Mouse (Mus musculus): ENCODE measurements at regions not wholly inside any gene's neighbourhood (a gene's known extent, or its start where the extent isn't known, plus 50 kb on each side); places are given as distances from the start of the nearest gene placed in this dataset.

GRCm38 (mm10) chr9:84178705-84179104 is 253.8 kb downstream of the Bckdhb start:
- DNase-seq (ENCODE audit: low read depth, low spot score), result no peak

DNA sequence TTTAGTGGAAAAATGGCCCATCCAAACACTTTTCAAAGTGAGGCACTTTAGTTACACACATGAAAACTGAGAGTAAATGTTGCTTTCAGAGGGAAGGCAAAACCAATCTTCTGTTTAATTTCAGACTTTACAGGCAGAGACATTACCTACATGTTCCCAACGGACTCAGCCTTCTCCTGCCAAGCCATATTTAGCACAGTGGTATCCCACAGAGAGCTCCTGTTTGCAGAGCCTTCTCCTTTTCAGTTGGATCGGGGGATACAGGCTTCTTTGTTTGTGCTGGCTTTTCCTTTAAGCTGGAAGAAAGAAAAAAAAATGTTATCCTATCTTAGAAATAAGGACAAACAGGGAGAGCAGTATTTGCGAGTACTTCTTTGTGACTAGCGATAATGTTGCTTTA is 254.3 kb downstream of the Bckdhb start:
- no peak for DNase-seq (ENCODE audit: low read depth, low spot score)

- DNase-seq (ENCODE audit: low read depth, low spot score), result no peak
Observed at GRCm38 (mm10) chr9:84183637-84184374, 258.9 kb downstream of the Bckdhb start.

DNA sequence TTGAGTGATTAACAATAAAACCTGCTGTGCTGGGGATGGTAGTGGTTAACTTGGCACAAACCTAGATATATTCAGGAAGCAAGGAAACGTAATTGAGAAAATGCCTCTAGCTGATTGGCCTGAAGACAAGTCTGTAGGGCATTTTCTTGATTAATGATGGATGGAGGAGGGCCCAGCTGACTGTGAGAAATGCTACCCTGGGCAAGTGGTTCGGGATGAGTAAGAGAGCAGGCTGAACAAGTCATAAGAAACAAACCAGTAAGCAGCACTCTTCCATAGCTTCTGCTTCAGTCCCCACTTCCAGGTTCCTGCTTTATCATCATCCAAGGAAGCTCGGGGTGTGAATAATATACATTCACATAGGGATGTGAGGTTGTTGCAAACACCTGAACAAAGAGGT is 262.6 kb downstream of the Bckdhb start:
- DNase-seq (ENCODE audit: low read depth, low spot score), result no peak

DNA sequence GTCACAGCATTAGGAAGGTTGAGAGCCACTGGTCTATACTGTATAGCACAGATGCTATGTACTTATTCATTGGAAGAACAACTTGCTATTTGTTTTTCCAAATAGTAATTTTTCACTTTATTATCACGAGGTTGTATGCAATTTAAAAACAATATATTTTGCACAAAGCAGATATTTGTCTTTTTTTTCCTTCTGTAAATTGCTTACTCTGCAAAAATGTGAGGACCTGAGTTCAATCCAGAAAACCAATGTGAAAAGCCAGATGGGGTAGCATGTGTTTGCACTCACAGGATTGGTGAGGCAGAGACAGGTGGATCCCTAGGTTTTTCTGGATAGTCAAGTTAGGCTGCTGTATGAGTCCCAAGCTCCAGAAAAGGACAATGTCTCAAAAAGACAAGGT is 268.5 kb downstream of the Bckdhb start:
- DNase-seq (ENCODE audit: low read depth, low spot score), result no peak

DNA sequence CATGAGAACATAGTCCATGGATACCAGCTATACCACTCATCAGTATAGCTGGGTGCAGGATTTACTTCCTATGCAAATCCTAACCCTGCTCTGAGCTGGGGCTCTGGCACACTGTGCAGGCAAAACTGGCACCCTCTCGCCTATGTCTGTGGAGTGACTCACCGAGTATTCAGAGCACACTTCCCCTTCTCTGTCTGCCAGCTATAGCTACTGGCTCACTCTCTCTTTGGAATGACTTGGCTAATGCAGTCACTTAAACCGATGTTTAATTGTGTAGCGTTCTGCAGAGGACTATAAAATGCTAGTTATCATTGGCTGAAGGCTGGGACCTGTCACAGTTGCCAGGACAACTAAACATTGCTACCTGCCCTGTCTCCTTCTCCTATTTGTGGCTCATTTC is 269.8 kb downstream of the Bckdhb start:
- no peak for DNase-seq (ENCODE audit: low read depth, low spot score)

DNA sequence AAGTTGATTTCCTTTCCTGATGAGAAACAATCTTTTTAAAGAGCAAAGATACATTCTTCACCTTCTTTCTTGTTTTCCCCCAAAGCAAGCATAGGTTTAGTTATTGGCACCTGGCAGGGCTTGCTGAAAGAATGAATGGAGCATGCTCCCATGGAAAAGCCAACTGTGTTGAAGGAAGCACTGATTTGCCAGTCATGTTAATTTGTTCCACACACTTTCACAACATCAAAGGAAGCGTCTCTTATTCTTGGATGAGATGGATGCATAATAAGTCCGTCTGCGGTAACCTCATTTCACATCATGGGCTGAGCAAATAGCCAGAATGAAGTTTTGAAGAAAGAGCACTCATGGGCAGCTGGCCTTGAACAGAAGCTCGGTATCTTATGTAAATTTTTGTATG is 270.4 kb downstream of the Bckdhb start:
- DNase-seq (ENCODE audit: low read depth, low spot score), result no peak

GRCm38 (mm10) chr9:84200208-84200607 is 275.3 kb downstream of the Bckdhb start:
- DNase-seq (ENCODE audit: low read depth, low spot score), result no peak

DNA sequence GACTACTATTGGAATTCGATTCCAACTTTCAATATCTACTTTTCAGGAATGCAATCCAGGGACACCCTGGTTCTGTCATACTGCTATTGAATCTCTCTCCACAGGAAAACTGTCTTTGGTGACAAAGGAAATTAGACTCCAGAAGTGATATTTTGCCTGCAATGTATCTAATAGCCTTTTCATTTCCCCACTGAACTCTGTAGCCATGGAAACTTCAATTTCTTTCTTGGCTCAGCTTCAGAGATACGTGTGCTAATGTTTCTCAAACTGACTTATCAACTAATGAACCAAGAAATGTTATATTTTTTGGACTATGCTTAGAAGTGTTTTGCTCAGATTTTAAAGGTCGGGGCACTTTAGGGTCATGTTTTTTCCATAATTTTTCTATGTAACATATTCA is 279.1 kb downstream of the Bckdhb start:
- DNase-seq (ENCODE audit: low read depth, low spot score), result no peak

DNA sequence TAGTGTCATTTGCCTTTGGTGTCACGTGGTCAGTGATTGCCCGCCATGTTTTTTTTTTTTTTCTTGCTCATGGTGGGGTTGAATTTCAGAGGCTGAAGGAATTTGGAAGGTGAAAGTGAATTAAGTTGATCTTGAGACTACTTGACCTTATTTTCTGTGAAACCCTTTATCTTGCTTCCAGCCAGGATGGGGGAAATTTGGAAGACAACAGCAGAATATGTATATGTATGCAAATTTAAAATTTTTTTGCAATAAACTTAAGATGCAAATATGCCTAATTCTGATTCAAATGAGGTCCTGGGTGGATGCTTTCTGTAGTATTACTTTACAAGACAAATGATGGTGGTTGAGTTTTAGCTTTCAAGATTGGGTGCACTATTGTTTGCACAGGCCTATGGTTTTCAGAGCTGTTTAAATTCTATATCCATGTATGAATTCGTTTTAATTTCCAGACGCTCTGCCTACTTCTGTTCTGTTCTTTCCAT is 315.6 kb downstream of the Bckdhb start:
- peak; percentile 86 for DNase-seq (ENCODE audit: low read depth, low spot score)

DNA sequence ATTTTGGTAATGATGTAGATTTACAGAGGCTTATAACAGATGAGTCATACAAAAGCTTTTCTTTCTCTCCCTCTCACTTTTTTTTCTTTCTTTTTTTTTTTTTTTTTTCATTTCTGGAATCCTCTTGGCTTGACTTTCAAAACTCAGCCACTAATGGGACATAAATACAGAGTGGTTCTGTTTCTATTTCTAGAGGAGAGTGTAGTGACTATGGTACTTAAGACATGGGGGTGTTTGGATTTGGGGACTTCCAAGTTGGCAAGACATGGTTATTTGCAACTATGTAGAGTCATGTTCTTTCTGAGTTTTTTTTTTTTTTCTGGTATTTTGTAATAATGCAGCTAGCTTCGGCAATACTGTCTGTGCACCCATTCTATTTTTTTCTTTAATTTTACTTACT is 324.8 kb downstream of the Bckdhb start:
- DNase-seq (ENCODE audit: low read depth, low spot score), result no peak

DNA sequence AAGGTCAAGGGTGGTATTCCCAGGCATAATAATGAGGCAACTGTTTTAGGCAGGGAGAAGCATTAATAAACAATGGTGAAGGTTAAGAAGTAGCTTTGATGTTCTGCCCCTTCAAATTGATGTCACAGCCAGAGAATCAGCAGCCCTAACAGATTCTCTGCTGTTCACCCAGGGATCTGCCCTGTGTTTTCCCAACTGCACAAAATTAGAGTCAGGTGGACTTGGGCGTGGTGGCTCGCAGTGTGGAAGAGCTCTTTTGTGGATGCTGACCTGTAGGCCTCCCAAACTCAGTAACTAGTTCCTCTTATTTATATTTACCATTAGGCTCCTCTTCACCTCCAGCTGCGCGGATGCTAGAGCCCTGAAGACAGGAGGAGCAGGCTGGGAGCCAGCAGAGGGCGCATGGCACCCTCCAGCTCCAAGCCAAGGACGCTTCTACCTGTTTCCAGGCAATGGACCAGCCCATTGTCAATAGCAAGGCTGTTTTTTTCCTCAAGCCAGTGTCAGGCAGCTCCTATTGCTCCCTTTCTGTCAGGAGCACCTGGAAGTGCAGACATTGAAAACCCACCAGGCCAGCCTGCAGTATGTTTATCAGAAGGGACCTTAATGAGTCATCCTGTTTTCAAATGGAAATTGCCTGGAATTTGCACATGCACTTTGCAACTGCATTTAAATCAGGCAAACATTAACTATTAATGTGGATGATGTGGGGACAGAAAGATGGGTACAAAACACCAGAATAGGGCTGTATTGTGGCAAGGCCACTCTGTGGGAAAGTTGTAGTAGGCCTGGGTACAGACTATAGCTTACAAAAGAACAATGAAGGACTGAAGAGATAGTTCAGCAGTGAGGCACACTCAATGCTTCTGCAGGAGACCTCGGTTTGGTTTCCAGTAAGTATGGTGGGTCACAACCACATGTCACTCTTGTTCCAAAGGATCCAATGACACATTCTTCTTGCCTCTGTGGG is 328.4 kb downstream of the Bckdhb start:
- DNase-seq (ENCODE audit: low read depth, low spot score), result peak; percentile 94

GRCm38 (mm10) chr9:84258488-84258887 is 333.5 kb downstream of the Bckdhb start:
- no peak for DNase-seq (ENCODE audit: low read depth, low spot score)

DNA sequence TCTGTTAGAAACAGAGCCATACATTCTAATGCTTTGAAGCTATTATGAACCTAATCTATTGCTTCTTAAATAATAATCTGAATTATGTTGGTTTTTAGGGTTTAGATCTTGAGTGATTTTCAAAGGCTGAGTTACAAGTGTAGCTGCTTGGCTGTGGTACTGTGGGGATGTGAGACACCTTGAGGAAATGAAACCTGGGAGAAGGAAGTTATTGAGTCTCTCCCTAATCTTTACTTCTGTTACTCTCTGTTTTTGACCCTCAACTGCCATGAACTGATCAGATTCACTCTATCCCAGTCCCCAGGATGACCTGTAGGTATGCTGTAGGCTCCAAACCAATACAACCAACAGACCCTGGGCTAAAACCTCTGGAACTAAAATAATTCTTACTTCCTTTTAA is 334.8 kb downstream of the Bckdhb start:
- no peak for DNase-seq (ENCODE audit: low read depth, low spot score)

- no peak for DNase-seq (ENCODE audit: low read depth, low spot score)
Observed at GRCm38 (mm10) chr9:84262151-84262550, 337.2 kb downstream of the Bckdhb start.

- no peak for DNase-seq (ENCODE audit: low read depth, low spot score)
Observed at GRCm38 (mm10) chr9:84266974-84267373, 342.0 kb downstream of the Bckdhb start.

GRCm38 (mm10) chr9:84274608-84275007 is 349.7 kb downstream of the Bckdhb start:
- no peak for DNase-seq (ENCODE audit: low read depth, low spot score)

GRCm38 (mm10) chr9:84278295-84278694 is 353.4 kb downstream of the Bckdhb start:
- DNase-seq (ENCODE audit: low read depth, low spot score), result no peak

DNA sequence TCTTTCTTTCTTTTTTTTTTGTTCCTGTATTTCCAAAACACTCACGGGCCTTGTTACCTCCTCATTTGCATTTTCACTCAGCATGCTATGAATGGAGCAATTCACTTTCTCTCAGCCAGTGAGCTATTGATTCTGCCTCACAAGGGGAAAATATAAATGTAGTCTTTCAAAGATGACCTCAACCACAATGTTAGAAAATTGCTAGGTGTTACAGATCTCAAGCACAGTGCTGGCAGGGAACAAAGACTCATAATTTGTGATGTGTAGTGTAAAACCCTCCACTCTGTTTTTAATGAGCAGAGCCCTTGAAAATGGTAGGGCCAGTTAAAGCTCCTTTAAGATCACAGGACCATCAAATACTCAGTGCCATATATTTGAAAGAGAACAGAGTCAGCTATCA is 353.8 kb downstream of the Bckdhb start:
- DNase-seq (ENCODE audit: low read depth, low spot score), result no peak

DNA sequence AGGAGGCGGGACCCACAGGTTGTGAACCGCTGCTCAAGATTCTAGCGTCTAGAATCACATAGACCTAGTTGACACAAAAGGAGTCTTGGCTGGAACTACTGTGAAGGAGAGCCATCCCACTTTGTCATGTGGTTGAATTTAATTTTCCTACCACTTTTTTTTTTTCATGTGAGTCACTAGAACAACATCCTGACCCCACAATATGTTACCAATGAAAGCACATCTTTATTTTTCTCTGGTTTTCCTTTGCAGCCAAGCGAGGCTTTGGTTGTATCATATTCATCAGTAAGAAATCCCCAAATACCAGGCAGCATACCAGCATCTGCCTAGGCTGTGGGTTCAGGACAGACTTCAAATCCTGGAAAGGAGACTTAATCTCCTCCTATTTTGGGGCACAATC is 356.0 kb downstream of the Bckdhb start:
- DNase-seq (ENCODE audit: low read depth, low spot score), result no peak

GRCm38 (mm10) chr9:84281610-84282009 is 356.7 kb downstream of the Bckdhb start:
- peak; percentile 78 for DNase-seq (ENCODE audit: low read depth, low spot score)

- DNase-seq (ENCODE audit: low read depth, low spot score), result peak; percentile 70
Observed at GRCm38 (mm10) chr9:84283296-84283695, 358.4 kb downstream of the Bckdhb start.

- no peak for DNase-seq (ENCODE audit: low read depth, low spot score)
Observed at GRCm38 (mm10) chr9:84285604-84286003, 360.7 kb downstream of the Bckdhb start.

All from ZHBTc4 (cell line).